Comparison of ENCODE assay signal across 11 mouse cellular contexts in genomic region chr9:67171409-67171808, GRCm38 (mm10).
DNase-seq lines count a peak whose midpoint lies in the region.
"Had no signal": no experiment of that assay in that cellular context is flagged by ENCODE, and none has a peak within 500 bp of the region (broad histone marks: within the 10 kb centered on the region; RNA-seq: fewer than 3 reads in every experiment).

No protein-coding gene starts in this region.

- peak; percentile 55 for DNase-seq in heart, adult 11 months
- no peak for DNase-seq in heart, adult 9 months (ENCODE audit: low spot score in 2 of 2)
- peak; percentile 34 for DNase-seq in kidney, postnatal 10 days
- no peak for DNase-seq in kidney, postnatal 25 days
- peak; percentile 40 for DNase-seq in 3T3-L1 (ENCODE audit: low read depth, low spot score)
- peak; percentile 77 for DNase-seq in ZHBTc4 (ENCODE audit: low read depth, low spot score)
- DNase-seq in T-cell, adult 2 months (ENCODE audit: low spot score), result no peak
- no peak for DNase-seq in spleen, postnatal 4 days (ENCODE audit: low spot score in 2 of 2)
- DNase-seq: adrenal gland, adult 8-10 months; gastrocnemius, postnatal 10 days; kidney, postnatal 36 days had no signal

Comparison
In these comparisons a context has a peak if more than half of its experiments do, and no peak if none do; other contexts are left out.
1. DNase-seq: peak in heart, adult 11 months (single experiment), kidney, postnatal 10 days (single experiment), 3T3-L1 (single experiment) and ZHBTc4 (single experiment); none in heart, adult 9 months (0 of 2), kidney, postnatal 25 days (0 of 2), T-cell, adult 2 months (single experiment) and spleen, postnatal 4 days (0 of 2).